Mouse (Mus musculus) hindbrain, embryonic 11.5 days (tissue): ENCODE results near the gene 4933434E20Rik. TPM values are rescaled to one million over a fixed set of nuclear protein-coding genes. Genes with fewer than 3 reads are reported as not detected.

Experiments used
- ATAC-seq: fragments of 200-750 bp; cut with Nextera tagmentation; 2 replicates; pipeline ENCODE4 v1.8.0; 2017; ENCODE audit warnings: mild to moderate bottlenecking, moderate TSS enrichment, moderate library complexity; ENCODE audit not compliant: low FRiP score
- DNase-seq: peaks from one replicate; pipeline ENCODE4 v3.0.0-alpha.2; 2015; ENCODE audit warnings: low spot score
- H3K27ac ChIP-seq: fragments of 300-500 bp; sonication (generic); 2 replicates; pipeline ENCODE4 v1.5.1; 2014; ENCODE audit warnings: mild to moderate bottlenecking, low read depth, low read length
- H3K27me3 ChIP-seq: fragments of 300-500 bp; sonication (generic); 2 replicates; pipeline ENCODE4 v1.6.1; 2014; ENCODE audit warnings: mild to moderate bottlenecking, low read length, moderate library complexity, mixed read lengths; ENCODE audit not compliant: control insufficient read depth, insufficient read depth
- H3K36me3 ChIP-seq: fragments of 300-500 bp; sonication (generic); 2 replicates; pipeline ENCODE4 v1.6.1; 2014; ENCODE audit warnings: mild to moderate bottlenecking, low read length, moderate library complexity, mixed read lengths; ENCODE audit not compliant: control insufficient read depth, insufficient read depth
- H3K4me1 ChIP-seq: fragments of 300-500 bp; sonication (generic); replicated peaks from 2 replicates; pipeline ENCODE4 v1.6.1; 2014; ENCODE audit warnings: low read length, mixed read lengths; ENCODE audit not compliant: control insufficient read depth, insufficient read depth
- H3K4me2 ChIP-seq: fragments of 300-500 bp; sonication (generic); replicated peaks from 2 replicates; pipeline ENCODE4 v1.6.1; 2014; ENCODE audit warnings: mild to moderate bottlenecking, low read depth, low read length
- H3K4me3 ChIP-seq: fragments of 300-500 bp; sonication (generic); 2 replicates; pipeline ENCODE4 v1.5.1; 2014; ENCODE audit warnings: low read depth, low read length
- H3K9ac ChIP-seq: fragments of 300-500 bp; sonication (generic); 2 replicates; pipeline ENCODE4 v1.6.1; 2014; ENCODE audit warnings: low read depth, low read length
- H3K9me3 ChIP-seq: fragments of 300-500 bp; sonication (generic); 2 replicates; pipeline ENCODE4 v1.6.1; 2016; ENCODE audit warnings: low read length; ENCODE audit not compliant: control insufficient read depth
- WGBS: fragments of 180-500 bp; shearing (Covaris S2); extraction: QIAGEN DNeasy Blood & Tissue Kit; methylation state at CpG from one replicate; pipeline ENCODE4 v1.1.7; 2014; 5-methylcytosine and 5-hydroxymethylcytosine counted together
- polyA plus RNA-seq: library from polyadenylated mRNA; unstranded; fragments of >200 nt; fragmentation: Nextera tagmentation; extraction: Ambion mirVana; gene quantifications from 2 replicates; pipeline ENCODE4 v1.2.1, GENCODE M21; 2014

Gene 4933434E20Rik
- polyA plus RNA-seq, 1 experiment from 2014 or later, result 223 TPM

DNA sequence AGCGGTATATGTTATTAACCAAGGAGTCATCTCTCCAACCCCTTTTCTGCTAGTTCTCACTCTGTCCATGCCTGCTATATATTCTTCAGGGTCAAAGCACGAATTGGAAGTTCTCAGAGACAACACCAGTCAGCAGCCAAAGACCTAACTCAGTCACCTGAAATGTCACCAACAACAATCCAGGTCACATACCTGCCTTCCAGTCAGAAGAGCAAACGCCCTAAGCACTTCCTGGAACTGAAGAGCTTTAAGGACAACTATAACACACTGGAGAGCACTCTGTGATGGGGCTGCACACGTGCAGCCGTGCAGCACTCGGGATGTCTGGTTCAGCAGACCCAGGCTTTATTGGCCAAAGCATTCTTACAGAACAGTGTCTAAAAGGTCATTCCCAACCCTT, 10.1 kb downstream of the 4933434E20Rik start:
- no peaks in the 10 kb centered on the region for H3K4me1 ChIP-seq
- H3K27me3 ChIP-seq, result no peaks in the 10 kb centered on the region
- no peak overlapping the region for H3K9ac ChIP-seq
- DNase-seq, result no peak
- no peaks in the 10 kb centered on the region; the same call in 1 of the 2 replicates for H3K36me3 ChIP-seq
- WGBS, result 92% methylated on average over 6 of the region's 6 CpGs
- H3K4me2 ChIP-seq, result no peak overlapping the region
- no peak for ATAC-seq
- H3K9me3 ChIP-seq, result no peaks in the 10 kb centered on the region
- no peak overlapping the region for H3K27ac ChIP-seq
- H3K4me3 ChIP-seq, result no peak overlapping the region

GRCm38 (mm10) chr3:90062539-90062938, 11.1 kb downstream of the 4933434E20Rik start:
- H3K27me3 ChIP-seq, result no peaks in the 10 kb centered on the region
- ATAC-seq (no peak), DNase-seq (no peak)
- no peak overlapping the region for H3K9ac ChIP-seq
- no peak overlapping the region for H3K4me2 ChIP-seq
- no peaks in the 10 kb centered on the region for H3K4me1 ChIP-seq
- no peak overlapping the region for H3K27ac ChIP-seq
- H3K36me3 ChIP-seq, result no peaks in the 10 kb centered on the region; the same call in 1 of the 2 replicates
- 63% methylated on average over 2 of the region's 2 CpGs for WGBS
- no peaks in the 10 kb centered on the region for H3K9me3 ChIP-seq
- no peak overlapping the region for H3K4me3 ChIP-seq

DNA sequence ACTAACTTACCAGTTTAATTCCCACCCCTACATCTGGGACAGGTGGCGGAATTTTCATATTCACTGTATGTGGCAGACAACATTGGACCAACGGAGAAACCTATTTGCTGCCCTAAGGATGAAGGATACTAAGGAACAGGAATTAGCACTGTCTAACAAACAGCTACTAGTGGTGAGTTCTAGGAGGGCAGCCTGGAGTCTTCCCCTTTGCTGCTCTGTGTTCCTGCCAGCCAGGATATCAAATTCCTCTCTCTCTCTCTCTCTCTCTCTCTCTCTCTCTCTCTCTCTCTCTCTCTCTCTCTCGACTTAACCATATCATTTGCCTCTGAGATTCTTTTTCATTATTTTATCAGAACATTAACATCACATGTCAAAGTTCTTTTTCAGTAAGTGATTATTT, 12.9 kb downstream of the 4933434E20Rik start:
- no peak for ATAC-seq
- WGBS, result 81% methylated on average over 3 of the region's 3 CpGs
- DNase-seq, result no peak
- Histone ChIP-seq H3K27ac (no peak overlapping the region), H3K4me3 (no peak overlapping the region), H3K9ac (no peak overlapping the region), H3K27me3 (no peaks in the 10 kb centered on the region), H3K9me3 (no peaks in the 10 kb centered on the region), H3K4me2 (no peak overlapping the region), H3K4me1 (no peaks in the 10 kb centered on the region), H3K36me3 (no peaks in the 10 kb centered on the region; the same call in 1 of the 2 replicates)

DNA sequence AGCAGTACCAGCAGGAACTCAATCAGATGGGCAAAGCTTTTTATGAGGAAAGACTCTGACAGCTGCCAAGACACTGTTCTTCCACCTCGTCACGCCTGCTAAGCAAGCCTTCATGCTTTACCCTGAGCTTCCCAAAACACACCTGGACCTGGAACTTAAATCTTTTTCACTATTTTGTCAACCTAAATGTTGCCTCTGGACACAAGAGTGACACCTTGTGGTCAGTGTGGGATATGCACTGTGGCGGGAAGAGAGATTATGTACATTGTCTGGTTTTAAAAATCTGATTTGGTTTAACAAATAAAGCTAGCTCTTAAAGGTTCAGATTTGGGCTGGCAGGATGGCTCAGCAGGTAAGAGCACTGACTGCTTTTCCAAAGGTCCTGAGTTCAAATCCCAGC, 14.1 kb downstream of the 4933434E20Rik start:
- Histone ChIP-seq H3K4me3 (no peak overlapping the region), H3K27ac (no peak overlapping the region), H3K27me3 (no peaks in the 10 kb centered on the region), H3K4me2 (no peak overlapping the region), H3K9ac (no peak overlapping the region), H3K36me3 (no peaks in the 10 kb centered on the region; the same call in 1 of the 2 replicates), H3K4me1 (no peaks in the 10 kb centered on the region), H3K9me3 (no peaks in the 10 kb centered on the region)
- DNase-seq (peak; percentile 71), ATAC-seq (no peak)
- WGBS, result 69% methylated on average over 3 of the region's 3 CpGs

GRCm38 (mm10) chr3:90067851-90068250, 16.4 kb downstream of the 4933434E20Rik start:
- no peaks in the 10 kb centered on the region for H3K27me3 ChIP-seq
- no peak for ATAC-seq
- H3K9me3 ChIP-seq, result no peaks in the 10 kb centered on the region
- no peak overlapping the region for H3K4me3 ChIP-seq
- H3K4me1 ChIP-seq, result no peaks in the 10 kb centered on the region
- H3K36me3 ChIP-seq, result no peaks in the 10 kb centered on the region
- H3K4me2 ChIP-seq, result no peak overlapping the region
- DNase-seq, result no peak
- no peak overlapping the region for H3K27ac ChIP-seq
- 92% methylated on average over 4 of the region's 4 CpGs for WGBS
- H3K9ac ChIP-seq, result no peak overlapping the region

DNA sequence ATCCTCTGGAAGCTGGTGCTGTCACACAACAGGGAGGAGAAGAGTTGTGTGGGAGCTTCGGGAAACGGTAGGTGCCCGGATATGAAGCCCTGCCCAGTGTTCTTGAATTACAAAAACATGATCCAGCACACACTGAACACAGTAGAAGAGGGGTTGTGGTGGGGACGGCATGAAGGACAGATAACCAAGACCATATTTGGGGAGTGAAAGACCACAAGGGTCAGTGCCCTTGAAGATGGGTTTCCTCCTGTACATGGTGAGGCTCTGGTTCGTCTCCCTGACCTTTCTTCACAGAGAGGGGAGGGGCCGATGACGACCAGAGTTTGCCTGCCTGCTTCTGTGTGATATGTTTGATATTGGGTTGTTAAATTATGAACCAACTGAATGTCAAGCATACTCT, 18.3 kb downstream of the 4933434E20Rik start:
- Histone ChIP-seq H3K27me3 (no peaks in the 10 kb centered on the region), H3K36me3 (no peaks in the 10 kb centered on the region), H3K9me3 (no peaks in the 10 kb centered on the region), H3K4me1 (no peaks in the 10 kb centered on the region), H3K4me3 (no peak overlapping the region), H3K27ac (no peak overlapping the region), H3K4me2 (no peak overlapping the region), H3K9ac (no peak overlapping the region)
- WGBS, result 83% methylated on average over 7 of the region's 7 CpGs
- no peak for DNase-seq
- no peak for ATAC-seq

DNA sequence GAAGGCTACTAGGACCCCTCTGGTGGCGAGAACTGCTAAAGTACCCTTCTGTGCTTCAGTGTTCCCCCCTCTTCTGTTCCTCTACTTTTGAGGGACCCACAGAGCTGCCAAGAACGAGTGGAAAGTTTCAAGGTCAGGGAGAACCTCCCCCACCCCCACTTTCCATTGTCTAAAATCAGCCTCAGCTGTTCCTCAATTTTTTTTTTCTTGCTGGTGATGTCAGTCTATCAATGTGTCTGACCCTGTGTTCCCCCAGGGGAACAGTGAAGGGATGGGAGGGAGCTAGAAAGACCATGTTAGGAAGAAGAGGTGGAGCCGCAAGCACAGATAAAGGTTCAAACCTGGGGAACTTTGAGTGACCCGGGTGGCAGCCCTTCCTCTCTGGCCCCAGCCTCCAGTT, 20.9 kb downstream of the 4933434E20Rik start, which contains the start of gene Tpm3:
Gene Tpm3, plus strand, starts transcription at position 356 of the 400 bp plus-strand sequence.
- Histone ChIP-seq H3K9me3 (no peaks in the 10 kb centered on the region), H3K27me3 (no peaks in the 10 kb centered on the region), H3K9ac (no peak within 1 kb of the TSS), H3K36me3 (no peaks in the 10 kb centered on the region), H3K4me2 (no peak within 1 kb of the TSS), H3K4me3 (no peak within 1 kb of the TSS), H3K27ac (no peak within 1 kb of the TSS), H3K4me1 (no peaks in the 10 kb centered on the region)
- ATAC-seq (no peak), DNase-seq (no peak)
- WGBS, result 76% methylated on average over 4 of the region's 4 CpGs

DNA sequence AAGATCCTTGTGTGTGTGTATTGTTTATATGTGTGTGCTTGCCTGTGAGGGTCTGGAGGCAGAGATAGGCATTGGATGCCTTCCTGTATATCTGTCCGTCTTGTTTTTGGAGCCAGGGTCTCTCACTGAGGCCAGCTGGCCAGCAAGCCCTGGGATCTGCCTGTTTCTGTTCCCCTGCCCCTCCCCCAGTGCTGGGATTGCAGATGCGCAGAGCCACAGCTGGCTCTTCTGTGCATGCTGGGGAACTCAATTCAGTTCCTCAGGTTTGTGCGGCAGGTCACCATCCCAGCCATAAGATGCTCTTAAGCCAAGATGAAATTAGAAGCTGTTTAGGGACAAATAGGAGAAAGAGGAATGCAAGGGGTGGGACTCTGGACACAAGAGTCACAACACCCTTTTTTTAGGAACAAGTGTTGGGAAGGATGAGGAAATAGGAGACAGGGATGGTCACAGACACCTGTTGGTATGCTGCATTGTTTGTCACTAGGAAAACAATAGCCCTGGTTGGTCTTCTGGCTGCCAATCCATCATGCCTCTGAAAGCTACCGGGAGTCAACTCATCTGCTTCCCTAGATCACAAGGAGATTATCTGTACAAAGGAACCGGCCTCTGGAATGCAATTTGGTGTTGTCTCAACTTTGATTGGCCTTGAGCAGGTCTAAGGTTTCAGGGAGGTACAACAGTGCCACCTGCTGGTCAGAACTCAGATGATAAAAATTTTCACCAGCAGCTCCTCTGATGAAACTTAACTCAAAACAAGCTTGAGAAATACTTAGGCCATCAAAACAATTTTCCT, 25.7 kb downstream of the 4933434E20Rik start:
- 10% methylated on average over 5 of the region's 5 CpGs for WGBS
- peak; percentile 89 for DNase-seq
- H3K4me3 ChIP-seq, result no peak overlapping the region
- H3K4me2 ChIP-seq, result no peak overlapping the region
- H3K9ac ChIP-seq, result no peak overlapping the region
- no peaks in the 10 kb centered on the region for H3K9me3 ChIP-seq
- no peak overlapping the region for H3K27ac ChIP-seq
- H3K4me1 ChIP-seq, result no peaks in the 10 kb centered on the region; the same call in 1 of the 2 replicates
- H3K27me3 ChIP-seq, result no peaks in the 10 kb centered on the region
- ATAC-seq, result no peak
- H3K36me3 ChIP-seq, result no peaks in the 10 kb centered on the region

DNA sequence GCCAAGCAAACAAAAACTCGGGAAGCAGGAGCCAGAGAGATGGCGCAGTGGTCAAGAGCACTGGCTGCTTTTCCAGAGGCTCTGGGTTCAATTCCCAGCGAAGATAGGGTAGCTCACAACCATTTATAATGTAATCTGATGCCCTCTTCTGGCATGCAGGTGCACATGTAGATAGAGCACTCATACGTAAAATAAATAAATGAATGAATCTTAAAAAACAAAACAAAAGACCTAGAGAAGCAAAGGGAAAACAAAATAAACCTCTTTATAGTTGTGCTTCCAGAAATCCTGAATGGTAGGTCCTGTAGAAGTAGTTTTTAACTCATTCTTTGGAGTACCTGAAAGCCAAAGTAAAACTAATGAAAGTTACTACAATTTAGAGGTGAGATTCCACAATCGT, 26.8 kb downstream of the 4933434E20Rik start:
- H3K4me1 ChIP-seq, result no peaks in the 10 kb centered on the region; the same call in 1 of the 2 replicates
- no peak overlapping the region for H3K27ac ChIP-seq
- H3K27me3 ChIP-seq, result no peaks in the 10 kb centered on the region
- H3K36me3 ChIP-seq, result no peaks in the 10 kb centered on the region
- no peak overlapping the region for H3K4me3 ChIP-seq
- DNase-seq (no peak), ATAC-seq (no peak)
- no peaks in the 10 kb centered on the region for H3K9me3 ChIP-seq
- H3K4me2 ChIP-seq, result no peak overlapping the region
- WGBS, result 58% methylated on average over 5 of the region's 5 CpGs
- H3K9ac ChIP-seq, result no peak overlapping the region
